Mouse (Mus musculus): ENCODE measurements around the gene Rundc3a.

Gene Rundc3a

GRCm38 (mm10) chr11:102367504-102368280 is 25.5 kb upstream of the Rundc3a start:
- WGBS: 83% methylated on average over 9 of the region's 9 CpGs

GRCm38 (mm10) chr11:102368347-102368746 is 24.9 kb upstream of the Rundc3a start:
- 88% methylated on average over 5 of the region's 5 CpGs for WGBS

DNA sequence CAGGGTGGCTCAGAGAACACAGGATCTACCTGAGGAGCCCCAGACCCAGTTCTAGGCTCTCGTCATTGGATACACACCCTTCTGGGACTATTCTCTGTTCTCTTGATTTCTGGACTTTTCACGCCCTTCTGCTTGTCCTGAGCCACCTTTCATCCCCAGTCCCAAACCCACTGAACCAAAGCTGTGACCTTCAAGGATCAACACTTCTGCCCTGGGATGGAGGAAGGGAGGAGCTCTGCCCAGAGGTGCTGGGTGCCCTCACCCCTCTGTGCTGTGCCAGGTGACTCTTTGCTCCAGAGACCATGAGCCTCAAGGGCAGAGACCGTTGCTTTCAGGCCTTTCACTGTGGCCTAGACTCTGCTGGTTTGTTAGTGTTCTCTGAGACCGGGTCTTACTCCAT is 23.9 kb upstream of the Rundc3a start:
- WGBS: 97% methylated on average over 4 of the region's 4 CpGs

- WGBS: 78% methylated on average over 7 of the region's 7 CpGs
Measured at GRCm38 (mm10) chr11:102370285-102370684, 22.9 kb upstream of the Rundc3a start.

DNA sequence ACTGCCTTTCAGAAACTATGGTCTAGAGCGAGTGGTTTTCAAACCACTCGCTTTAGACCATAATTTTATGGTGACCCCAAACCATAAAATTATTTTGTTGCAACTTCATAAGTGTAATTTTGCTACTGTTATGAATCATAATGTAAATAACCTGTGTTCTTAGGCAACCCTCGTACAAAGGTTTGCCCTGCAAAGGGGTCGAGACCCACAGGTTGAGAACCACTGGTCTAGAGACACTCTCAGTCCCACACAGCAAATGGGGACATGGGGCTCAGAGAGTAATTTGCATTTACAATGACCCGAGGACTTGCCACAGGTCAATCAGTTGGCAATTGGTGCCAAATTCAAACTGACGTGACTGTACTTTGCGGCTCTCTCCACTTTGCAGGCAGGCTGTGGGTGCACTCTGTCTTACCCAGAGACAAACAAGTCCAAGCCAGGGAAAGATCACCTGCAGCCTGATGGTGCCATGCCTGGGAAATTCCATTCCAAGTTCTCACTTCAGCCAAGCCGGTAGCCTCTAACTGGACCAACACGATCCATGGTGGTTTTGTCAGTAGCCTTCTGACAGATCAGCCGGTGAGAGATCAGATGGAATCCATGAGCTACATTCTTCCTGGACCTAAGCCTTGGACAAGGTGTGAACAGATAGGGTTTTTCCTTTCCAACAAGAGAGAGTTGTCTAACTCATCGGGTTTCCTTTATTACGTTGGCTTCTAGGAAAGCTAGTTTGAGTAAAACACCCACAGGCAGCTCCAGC is 21.1 kb upstream of the Rundc3a start:
- 88% methylated on average over 12 of the region's 12 CpGs for WGBS

DNA sequence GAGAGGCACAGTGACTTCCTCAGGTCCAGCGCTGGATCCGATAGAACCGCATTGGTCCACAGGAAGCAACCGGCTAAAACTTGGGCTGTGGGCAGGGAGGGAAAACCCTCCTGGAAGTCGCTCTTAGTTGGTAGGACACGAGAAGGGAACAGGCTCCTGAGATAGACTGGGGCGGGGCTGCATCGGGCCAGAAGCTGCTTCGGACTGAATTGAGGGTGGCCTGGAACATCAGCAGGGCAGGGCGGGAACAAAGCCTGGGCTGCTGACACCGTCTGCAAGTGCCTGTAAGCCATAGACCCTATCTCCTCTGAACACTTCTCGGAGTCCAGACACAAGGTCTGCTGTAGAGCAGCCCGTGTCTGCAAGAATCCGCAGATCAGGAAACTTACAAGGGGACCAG is 20.3 kb upstream of the Rundc3a start:
- 69% methylated on average over 14 of the region's 14 CpGs for WGBS

DNA sequence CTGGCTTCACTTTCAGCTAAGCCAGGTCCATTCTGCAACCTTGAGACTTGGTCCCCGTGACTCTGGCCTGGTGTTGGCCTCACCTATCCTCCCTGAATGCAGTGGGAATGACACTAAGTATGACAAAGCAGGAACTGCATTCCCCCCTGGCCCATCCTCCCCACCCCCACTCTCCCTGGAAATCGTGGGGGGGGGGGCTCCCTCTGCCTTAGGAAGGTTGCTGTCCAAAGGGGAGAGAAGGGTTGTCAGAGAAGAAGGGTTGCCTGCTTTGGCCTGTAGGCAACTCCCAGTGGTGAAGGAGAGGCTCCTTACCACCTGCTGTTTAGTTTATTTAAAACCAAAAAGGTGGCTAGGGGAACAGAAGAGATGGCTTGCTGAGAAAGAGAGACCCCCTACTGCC is 19.6 kb upstream of the Rundc3a start:
- 41% methylated on average over 2 of the region's 2 CpGs for WGBS

- WGBS: 91% methylated on average over 7 of the region's 7 CpGs
Measured at GRCm38 (mm10) chr11:102374108-102374725, 19.0 kb upstream of the Rundc3a start.

DNA sequence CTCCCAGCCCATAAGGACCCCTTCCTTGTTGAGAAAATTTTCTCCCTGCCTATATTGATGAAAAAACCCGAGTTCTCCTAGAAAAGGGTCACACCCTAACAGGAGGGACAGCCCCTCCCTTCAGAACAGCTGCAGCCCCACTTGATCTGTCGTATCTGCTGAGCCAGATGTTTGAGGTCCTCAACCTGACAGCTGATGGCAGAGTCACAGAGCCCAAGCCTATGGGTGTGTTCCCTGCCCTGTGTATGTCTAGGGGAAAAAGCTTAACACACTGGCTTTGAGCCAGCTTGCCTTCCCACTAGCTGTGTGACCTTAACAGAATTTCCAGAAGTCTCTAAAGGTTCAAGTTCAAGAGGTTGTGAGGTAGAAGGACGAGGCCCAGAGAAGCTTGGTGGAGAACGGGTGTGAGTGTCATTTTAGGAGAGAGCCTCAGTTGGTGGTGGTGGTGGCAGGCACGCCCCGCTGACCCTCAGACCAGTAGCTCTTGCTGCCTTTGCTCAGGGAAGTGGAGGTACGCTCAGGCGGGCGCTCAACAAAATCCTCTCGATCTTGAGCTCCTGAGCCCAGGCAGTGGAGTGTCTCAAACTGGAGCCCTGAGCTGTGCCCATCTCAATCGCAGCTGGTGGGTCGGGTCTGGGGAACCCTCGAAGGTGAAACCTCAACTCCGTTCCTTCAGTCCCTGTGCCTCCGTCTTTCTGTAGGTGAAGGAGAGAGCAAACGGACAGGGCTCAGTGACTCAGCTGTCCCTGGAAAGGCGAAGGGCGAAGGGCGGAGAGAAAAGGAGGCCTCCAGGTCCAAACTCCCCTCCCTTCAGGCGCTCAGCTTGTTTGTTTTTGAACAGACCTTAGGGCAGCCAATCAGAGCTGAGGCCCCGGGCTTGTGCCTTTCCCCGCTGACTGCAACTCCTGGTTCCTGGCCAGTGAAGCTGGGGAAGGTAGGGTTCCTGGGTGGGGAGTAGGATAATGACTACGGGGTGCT is 17.7 kb upstream of the Rundc3a start:
- 39% methylated on average over 23 of the region's 23 CpGs for WGBS

DNA sequence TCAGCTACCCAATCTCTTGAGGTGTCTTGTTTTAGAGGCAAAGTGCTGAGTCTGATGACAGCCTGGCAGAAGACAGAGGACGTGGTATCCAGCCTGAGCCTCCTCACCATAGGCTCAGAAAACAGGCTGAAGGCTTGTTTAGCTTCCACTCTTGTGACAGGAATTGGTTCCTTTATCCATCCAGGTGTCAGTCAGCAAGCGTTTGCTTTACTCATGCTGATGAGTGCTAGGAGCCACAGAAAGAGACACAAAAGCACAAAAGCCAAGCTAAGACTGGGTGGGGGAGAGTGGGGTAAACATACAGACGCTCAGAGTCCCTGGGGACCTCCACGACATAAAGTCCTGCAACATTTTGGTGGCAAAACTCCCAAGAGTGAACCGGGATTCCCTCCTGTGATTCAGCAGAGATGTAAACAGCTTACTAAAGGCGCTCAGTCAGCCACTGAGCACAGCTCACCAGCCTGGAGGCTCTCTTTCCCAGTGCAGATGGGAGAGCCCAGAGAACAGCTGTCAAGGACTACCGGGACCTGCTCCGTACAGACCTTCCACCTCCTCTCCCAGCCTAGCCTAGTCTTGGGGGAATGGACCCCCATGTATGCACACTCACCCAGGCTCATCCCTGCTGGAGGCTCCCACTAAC is 16.9 kb upstream of the Rundc3a start:
- WGBS: 26% methylated on average over 8 of the region's 8 CpGs

DNA sequence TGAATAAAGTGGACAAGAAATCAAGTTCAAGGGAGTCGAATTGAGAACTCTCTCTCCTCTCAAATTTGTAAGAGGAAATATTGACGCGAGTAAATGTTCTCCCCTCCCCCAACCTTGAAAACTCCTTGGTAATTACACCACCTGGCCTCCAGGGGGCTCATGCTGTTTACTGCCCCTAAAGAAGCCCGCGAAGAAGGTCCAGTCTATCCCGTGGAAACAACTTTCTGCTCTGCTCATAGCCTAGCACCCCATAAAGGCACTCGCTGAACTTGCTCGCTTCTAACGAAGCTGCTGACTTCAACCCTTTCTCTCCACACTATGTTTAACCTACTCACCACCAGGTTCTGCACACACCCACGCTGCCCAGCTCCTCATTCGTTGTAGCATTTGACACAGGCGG is 16.0 kb upstream of the Rundc3a start:
- WGBS: 63% methylated on average over 12 of the region's 12 CpGs

- WGBS: 71% methylated on average over 5 of the region's 5 CpGs
Measured at GRCm38 (mm10) chr11:102380091-102380490, 13.1 kb upstream of the Rundc3a start.

GRCm38 (mm10) chr11:102381341-102382100 is 11.7 kb upstream of the Rundc3a start:
- 71% methylated on average over 4 of the region's 4 CpGs for WGBS

GRCm38 (mm10) chr11:102382794-102383193 is 10.4 kb upstream of the Rundc3a start:
- WGBS: 71% methylated on average over 3 of the region's 3 CpGs

- 94% methylated on average over 1 of the region's 1 CpGs for WGBS
Measured at GRCm38 (mm10) chr11:102383365-102384136, 9.7 kb upstream of the Rundc3a start.

GRCm38 (mm10) chr11:102384418-102384817 is 8.8 kb upstream of the Rundc3a start:
- WGBS: 30% methylated on average over 2 of the region's 2 CpGs

DNA sequence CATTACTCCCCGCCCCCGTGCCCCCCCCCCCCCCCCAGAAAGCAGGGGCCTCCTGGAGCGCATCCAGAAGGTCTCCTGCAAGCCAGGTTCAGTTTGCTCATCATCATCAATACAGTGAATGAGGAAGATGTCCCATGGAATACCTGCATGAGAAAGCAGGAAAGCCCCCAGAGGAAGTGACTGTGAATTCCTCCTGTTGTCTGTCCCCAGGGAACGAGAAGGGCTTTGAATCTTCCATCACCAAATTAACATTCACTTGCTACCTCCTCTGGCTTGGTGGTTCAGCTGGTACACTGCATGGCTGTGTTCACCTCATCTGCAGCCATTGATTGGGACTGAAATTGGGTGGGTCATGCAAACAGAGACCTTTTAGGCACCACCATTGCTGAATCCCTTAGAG is 8.1 kb upstream of the Rundc3a start:
- 46% methylated on average over 4 of the region's 4 CpGs for WGBS

- 72% methylated on average over 5 of the region's 5 CpGs for whole genome bisulfite sequencing
Measured at GRCm38 (mm10) chr11:102386121-102386520, 7.1 kb upstream of the Rundc3a start.

DNA sequence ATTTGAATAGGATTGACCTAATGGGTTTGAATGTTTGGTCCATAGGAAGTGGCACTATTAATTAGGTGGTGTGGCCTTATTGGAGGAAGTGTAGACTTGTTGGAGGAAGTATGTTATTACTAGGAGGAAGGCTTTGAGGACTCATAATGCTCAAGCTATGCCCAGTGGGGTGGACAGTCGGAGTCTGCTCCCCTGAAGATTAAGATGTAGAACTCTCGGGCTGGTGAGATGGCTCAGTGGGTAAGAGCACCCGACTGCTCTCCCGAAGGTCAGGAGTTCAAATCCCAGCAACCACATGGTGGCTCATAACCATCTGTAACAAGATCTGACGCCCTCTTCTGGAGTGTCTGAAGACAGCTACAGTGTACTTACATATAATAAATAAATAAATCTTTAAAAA is 3.8 kb upstream of the Rundc3a start:
- 87% methylated on average over 4 of the region's 5 CpGs for WGBS
